Mouse (Mus musculus): ENCODE measurements around the gene Gm11168.
"Not testable (repeated sequence)": the region's sequence is repeated elsewhere in the genome, so short reads cannot be mapped to it uniquely, and the experiment has no call there.

Gm11168 gene

DNA sequence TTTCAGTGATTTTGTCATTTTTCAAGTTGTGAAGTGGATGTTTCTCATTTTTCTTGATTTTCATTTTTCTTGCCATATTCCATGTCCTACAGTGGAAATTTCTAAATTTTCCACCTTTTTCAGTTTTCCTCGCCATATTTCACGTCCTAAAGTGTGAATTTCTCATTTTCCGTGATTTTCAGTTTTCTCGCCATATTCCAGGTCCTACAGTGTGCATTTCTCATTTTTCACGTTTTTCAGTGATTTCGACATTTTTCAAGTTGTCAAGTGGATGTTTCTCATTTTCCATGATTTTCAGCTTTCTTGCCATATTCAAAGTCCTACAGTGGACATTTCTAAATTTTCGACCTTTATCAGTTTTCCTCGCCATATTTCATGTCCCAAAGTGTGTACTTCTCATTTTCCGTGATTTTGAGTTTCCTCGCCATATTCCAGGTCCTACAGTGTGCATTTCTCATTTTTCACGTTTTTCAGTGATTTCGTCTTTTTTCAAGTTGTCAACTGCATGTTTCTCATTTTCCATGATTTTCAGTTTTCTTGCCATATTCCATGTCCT lies 21.8 kb downstream of the Gm11168 start, which contains the start of gene Gm10717:
Gm10717 (plus strand) TSS at position 506 of the 556 bp plus-strand sequence.
- DNase-seq (ENCODE audit: low read depth, low spot score), result not testable (repeated sequence)

DNA sequence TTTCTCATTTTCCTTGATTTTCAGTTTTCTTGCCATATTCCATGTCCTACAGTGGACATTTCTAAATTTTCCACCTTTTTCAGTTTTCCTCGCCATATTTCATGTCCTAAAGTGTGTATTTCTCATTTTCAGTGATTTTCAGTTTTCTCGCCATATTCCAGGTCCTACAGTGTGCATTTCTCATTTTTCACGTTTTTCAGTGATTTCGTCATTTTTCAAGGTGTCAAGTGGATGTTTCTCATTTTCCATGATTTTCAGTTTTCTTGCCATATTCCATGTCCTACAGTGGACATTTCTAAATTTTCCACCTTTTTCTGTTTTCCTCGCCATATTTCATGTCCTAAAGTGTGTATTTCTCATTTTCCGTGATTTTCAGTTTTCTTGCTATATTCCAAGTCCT lies 22.5 kb downstream of the Gm11168 start:
- DNase-seq (ENCODE audit: low read depth, low spot score), result not testable (repeated sequence)

DNA sequence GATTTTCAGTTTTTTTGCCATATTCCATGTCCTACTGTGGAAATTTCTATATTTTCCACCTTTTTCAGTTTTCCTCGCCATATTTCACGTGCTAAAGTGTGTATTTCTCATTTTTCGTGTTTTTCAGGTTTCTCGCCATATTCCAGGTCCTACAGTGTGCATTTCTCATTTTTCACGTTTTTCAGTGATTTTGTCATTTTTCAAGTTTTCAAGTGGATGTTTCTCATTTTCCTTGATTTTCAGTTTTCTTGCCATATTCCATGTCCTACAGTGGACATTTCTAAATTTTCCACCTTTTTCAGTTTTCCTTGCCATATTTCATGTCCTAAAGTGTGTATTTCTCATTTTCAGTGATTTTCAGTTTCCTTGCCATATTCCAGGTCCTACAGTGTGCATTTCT lies 23.0 kb downstream of the Gm11168 start:
- DNase-seq (ENCODE audit: low read depth, low spot score), result not testable (repeated sequence)

DNA sequence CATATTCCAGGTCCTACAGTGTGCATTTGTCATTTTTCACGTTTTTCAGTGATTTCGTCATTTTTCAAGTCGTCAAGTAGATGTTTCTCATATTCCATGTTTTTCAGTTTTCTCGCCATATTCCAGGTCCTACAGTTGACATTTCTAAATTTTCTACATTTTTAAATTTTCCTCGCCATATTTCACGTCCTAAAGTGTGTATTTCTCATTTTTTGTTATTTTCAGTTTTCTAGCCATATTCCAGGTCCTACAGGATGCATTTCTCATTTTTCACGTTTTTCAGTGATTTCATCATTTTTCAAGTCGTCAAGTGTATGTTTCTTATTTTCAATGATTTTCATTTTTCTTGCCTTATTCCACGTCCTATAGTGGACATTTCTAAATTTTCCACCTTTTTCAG lies 23.6 kb downstream of the Gm11168 start:
- not testable (repeated sequence) for DNase-seq (ENCODE audit: low read depth, low spot score)

DNA sequence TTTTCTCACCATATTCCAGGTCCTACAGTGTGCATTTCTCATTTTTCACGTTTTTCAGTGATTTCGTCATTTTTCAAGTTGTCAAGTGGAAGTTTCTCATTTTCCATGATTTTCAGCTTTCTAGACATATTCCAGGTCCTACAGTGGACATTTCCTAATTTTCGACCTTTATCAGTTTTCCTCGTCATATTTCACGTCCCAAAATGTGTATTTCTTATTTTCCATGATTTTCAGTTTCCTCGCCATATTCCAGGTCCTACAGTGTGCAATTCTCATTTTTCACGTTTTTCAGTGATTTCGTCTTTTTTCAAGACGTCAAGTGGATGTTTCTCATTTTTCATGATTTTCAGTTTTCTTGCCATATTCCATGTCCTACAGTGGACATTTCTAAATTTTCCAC lies 24.1 kb downstream of the Gm11168 start:
- peak; percentile 49 for DNase-seq (ENCODE audit: low read depth, low spot score)

DNA sequence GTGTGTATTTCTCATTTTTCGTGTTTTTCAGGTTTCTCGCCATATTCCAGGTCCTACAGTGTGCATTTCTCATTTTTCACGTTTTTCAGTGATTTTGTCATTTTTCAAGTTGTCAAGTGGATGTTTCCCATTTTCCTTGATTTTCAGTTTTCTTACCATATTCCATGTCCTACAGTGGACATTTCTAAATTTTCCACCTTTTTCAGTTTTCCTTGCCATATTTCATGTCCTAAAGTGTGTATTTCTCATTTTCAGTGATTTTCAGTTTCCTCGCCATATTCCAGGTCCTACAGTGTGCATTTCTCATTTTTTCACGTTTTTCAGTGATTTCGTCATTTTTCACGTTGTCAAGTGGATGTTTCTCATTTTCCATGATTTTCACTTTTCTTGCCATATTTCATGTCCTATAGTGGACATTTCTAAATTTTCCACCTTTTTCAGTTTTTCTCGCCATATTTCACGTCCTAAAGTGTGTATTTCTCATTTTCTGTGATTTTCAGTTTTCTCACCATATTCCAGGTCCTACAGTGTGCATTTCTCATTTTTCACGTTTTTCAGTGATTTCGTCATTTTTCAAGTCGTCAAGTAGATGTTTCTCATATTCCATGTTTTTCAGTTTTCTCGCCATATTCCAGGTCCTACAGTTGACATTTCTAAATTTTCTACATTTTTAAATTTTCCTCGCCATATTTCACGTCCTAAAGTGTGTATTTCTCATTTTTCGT lies 26.3 kb downstream of the Gm11168 start:
- not testable (repeated sequence) for DNase-seq (ENCODE audit: low read depth, low spot score)

DNA sequence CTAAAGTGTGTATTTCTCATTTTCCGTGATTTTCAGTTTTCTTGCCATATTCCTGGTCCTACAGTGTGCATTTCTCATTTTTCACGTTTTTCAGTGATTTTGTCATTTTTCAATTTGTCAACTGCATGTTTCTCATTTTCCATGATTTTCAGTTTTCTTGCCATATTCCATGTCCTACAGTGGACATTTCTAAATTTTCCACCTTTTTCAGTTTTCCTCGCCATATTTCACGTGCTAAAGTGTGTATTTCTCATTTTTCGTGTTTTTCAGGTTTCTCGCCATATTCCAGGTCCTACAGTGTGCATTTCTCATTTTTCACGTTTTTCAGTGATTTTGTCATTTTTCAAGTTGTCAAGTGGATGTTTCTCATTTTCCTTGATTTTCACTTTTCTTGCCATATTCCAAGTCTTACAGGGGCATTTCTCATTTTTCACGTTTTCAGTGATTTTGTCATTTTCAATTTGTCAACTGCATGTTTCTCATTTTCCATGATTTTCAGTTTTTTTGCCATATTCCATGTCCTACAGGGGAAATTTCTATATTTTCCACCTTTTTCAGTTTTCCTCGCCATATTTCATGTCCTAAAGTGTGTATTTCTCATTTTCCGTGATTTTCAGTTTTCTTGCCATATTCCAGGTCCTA lies 27.7 kb downstream of the Gm11168 start:
- peak; percentile 89 for DNase-seq (ENCODE audit: low read depth, low spot score)

DNA sequence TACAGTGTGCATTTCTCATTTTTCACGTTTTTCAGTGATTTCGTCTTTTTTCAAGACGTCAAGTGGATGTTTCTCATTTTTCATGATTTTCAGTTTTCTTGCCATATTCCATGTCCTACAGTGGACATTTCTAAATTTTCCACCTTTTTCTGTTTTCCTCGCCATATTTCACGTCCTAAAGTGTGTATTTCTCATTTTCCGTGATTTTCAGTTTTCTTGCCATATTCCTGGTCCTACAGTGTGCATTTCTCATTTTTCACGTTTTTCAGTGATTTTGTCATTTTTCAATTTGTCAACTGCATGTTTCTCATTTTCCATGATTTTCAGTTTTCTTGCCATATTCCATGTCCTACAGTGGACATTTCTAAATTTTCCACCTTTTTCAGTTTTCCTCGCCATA lies 31.2 kb downstream of the Gm11168 start, which contains the start of gene Gm17535:
Gm17535 (plus strand) TSS at position 301 of the 400 bp plus-strand sequence.
- not testable (repeated sequence) for DNase-seq (ENCODE audit: low read depth, low spot score)

DNA sequence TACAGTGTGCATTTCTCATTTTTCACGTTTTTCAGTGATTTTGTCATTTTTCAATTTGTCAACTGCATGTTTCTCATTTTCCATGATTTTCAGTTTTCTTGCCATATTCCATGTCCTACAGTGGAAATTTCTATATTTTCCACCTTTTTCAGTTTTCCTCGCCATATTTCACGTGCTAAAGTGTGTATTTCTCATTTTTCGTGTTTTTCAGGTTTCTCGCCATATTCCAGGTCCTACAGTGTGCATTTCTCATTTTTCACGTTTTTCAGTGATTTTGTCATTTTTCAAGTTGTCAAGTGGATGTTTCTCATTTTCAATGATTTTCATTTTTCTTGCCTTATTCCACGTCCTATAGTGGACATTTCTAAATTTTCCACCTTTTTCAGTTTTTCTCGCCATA lies 33.4 kb downstream of the Gm11168 start, which contains the start of gene Gm10715:
Gm10715 (plus strand) TSS at position 301 of the 400 bp plus-strand sequence.
- not testable (repeated sequence) for DNase-seq (ENCODE audit: low read depth, low spot score)

DNA sequence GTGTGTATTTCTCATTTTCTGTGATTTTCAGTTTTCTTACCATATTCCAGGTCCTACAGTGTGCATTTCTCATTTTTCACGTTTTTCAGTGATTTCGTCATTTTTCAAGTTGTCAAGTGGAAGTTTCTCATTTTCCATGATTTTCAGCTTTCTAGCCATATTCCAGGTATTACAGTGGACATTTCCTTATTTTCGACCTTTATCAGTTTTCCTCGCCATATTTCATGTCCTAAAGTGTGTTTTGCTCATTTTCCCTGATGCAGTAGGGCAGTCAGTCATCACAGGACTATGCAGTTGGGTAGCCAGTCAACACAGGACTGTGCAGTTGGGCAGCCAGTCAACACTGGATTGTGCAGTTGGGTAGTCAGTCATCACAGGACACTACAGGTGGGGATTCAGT lies 35.0 kb downstream of the Gm11168 start:
- not testable (repeated sequence) for DNase-seq (ENCODE audit: low read depth, low spot score)

Measured in c-Kit-negative CD71-positive TER-119-positive erythroid progenitor cells, embryonic 14.5 days (primary cell).